Mouse (Mus musculus) bone marrow, adult 2 months (tissue): ENCODE data around the gene Snn. TPM values are rescaled to one million over a fixed set of nuclear protein-coding genes. Genes with fewer than 3 reads are reported as not detected.
A peak's percentile ranks its signal among the peaks of the same experiment; 100 is the strongest.

ENCODE experiments used
- H3K27ac ChIP-seq: fragments of 200-500 bp; 2 replicates; pipeline ENCODE4 v1.5.1; 2012; ENCODE audit warnings: low read depth, mild to moderate bottlenecking, control low read depth, inconsistent platforms, low read length; ENCODE audit not compliant: control insufficient read depth, poor library complexity, insufficient read depth
- H3K4me1 ChIP-seq: fragments of 200-500 bp; 2 replicates; pipeline ENCODE4 v1.6.1; 2011; ENCODE audit warnings: low read length; ENCODE audit not compliant: control insufficient read depth, insufficient read depth
- H3K4me3 ChIP-seq: fragments of 200-500 bp; replicated peaks from 2 replicates; pipeline ENCODE3; 2011; ENCODE audit warnings: mild to moderate bottlenecking, low read depth, low read length, control low read depth; ENCODE audit not compliant: control insufficient read depth
- CTCF ChIP-seq: fragments of 200-500 bp; IDR thresholded peaks from 2 replicates; pipeline ENCODE4 v1.5.1; 2011; ENCODE audit warnings: low read length, control low read depth; ENCODE audit not compliant: control insufficient read depth, insufficient read depth
- POLR2A ChIP-seq: fragments of 200-500 bp; IDR thresholded peaks from 2 replicates; pipeline ENCODE4 v1.6.1; 2011; ENCODE audit warnings: low read depth, mild to moderate bottlenecking, control low read depth, low read length, borderline replicate concordance; ENCODE audit not compliant: control insufficient read depth
- WGBS: fragments of 180-500 bp; shearing (Covaris S2); methylation state at CpG from one replicate; pipeline ENCODE4 v1.1.7; 2018; 5-methylcytosine and 5-hydroxymethylcytosine counted together
- polyA plus RNA-seq: library from polyadenylated mRNA; stranded (reverse); fragments of >200 nt; gene quantifications from 2 replicates; pipeline ENCODE4 v1.2.4, GENCODE M21; 2011; ENCODE audit warnings: low replicate concordance; ENCODE audit not compliant: missing spikeins, insufficient read depth, insufficient read length

Gene Snn
- polyA plus RNA-seq, 1 experiment: 21.6 TPM

DNA sequence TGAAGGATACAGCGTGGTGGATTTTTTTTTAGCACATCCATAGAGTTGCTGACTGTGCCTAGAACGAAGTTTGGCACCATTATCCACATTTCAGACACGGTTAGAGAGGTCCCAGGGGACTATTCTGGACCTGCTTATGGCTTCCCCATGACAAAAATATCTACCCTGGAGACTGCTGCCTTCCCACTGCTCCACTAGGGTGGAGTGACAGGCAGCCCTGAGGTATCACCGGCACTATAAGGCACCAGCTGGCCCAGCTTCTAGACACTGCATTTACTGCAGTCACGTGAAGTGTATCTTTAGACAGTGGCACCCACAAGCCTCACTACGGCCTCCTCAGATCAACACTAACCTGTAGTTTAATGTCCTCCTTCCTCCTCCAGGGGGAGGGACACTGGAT, 5.9 kb upstream of the Snn start:
- Histone ChIP-seq H3K4me1 (peaks cover 4% of the 10 kb centered on the region; the same call in 1 of the 2 replicates), H3K27ac (no peak overlapping the region), H3K4me3 (no peak overlapping the region)
- TF ChIP-seq POLR2A: no peak
- no peak for TF ChIP-seq CTCF
- 66% methylated on average over 6 of the region's 6 CpGs for WGBS

- TF ChIP-seq POLR2A (no peak), CTCF (no peak)
- 82% methylated on average over 5 of the region's 5 CpGs for WGBS
- H3K27ac ChIP-seq: no peak overlapping the region
Measured at GRCm38 (mm10) chr16:11055916-11056315, 4.8 kb upstream of the Snn start.

DNA sequence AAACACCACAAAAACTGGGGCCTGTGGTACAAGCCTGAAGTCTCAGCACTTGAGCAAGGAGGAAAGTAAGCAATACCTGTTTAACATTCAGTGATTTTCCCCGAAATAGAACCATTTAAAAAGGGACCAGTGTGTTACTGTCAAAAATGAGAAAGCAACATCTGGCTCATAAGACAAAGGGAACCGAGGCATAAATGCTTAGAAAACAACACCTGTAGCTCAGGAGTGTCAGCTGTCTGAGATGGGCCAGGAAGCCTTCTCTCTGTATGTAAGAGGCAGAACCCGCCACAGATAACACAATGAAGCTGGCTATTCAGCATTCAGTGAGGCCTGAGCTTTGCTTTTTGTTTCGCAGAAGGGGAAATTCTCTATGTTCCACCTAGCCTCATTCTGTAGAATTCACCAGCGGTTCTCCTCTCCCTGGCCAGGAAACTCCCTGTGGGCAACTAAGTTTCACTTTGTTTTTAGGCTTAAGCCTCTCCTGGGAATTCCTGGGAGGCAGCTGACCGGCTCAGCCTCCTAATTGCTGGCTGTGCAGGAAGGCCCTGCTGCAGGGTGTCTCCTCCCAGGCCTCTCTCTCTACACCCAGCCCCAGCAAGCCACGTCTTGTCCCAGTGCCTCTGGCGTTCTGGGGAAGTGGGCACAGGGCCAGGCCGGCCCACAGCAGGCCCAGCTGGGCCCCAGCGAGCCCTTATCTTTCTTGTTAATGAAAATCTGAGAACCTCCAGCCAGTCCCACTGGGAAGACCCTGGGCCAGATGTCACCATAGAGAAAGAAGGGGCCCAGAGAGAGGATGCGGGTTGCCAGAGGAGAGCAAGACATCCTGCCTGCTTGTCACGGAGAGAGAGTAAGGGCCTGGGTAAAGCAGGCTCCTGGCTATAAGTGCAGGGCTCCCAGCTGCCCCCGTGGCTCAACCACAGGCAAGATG, 2.3 kb downstream of the Snn start:
- Histone ChIP-seq H3K4me1 (no peaks in the 10 kb centered on the region; the same call in 1 of the 2 replicates), H3K27ac (peak overlapping the region; percentile 90), H3K4me3 (no peak overlapping the region)
- TF ChIP-seq CTCF: no peak
- no peak for TF ChIP-seq POLR2A
- 24% methylated on average over 13 of the region's 13 CpGs for WGBS

More at GRCm38 (mm10) chr16:11055916-11056315, 4.8 kb upstream of the Snn start:
- Histone ChIP-seq H3K4me3 (no peak overlapping the region), H3K4me1 (peaks cover 4% of the 10 kb centered on the region; the same call in 1 of the 2 replicates)

GRCm38 (mm10) chr16:11064341-11064740, 3.6 kb downstream of the Snn start:
- Histone ChIP-seq H3K27ac (peak overlapping the region; percentile 68), H3K4me3 (no peak overlapping the region), H3K4me1 (no peaks in the 10 kb centered on the region; the same call in 1 of the 2 replicates)
- 82% methylated on average over 4 of the region's 4 CpGs for WGBS
- TF ChIP-seq CTCF: no peak
- no peak for TF ChIP-seq POLR2A

GRCm38 (mm10) chr16:11064742-11065141, 4.0 kb downstream of the Snn start:
- WGBS: 52% methylated on average over 6 of the region's 6 CpGs
- Histone ChIP-seq H3K27ac (peak overlapping the region; percentile 68), H3K4me1 (no peaks in the 10 kb centered on the region; the same call in 1 of the 2 replicates)

GRCm38 (mm10) chr16:11065431-11065830, 4.7 kb downstream of the Snn start:
- WGBS: 72% methylated on average over 5 of the region's 5 CpGs
- Histone ChIP-seq H3K27ac (no peak overlapping the region; the same call in 1 of the 2 replicates), H3K4me1 (peaks cover 3% of the 10 kb centered on the region; the same call in 1 of the 2 replicates), H3K4me3 (peak overlapping the region; percentile 65)
- TF ChIP-seq POLR2A: no peak
- no peak for TF ChIP-seq CTCF

More at GRCm38 (mm10) chr16:11064742-11065141, 4.0 kb downstream of the Snn start:
- no peak for TF ChIP-seq POLR2A
- H3K4me3 ChIP-seq: no peak overlapping the region

DNA sequence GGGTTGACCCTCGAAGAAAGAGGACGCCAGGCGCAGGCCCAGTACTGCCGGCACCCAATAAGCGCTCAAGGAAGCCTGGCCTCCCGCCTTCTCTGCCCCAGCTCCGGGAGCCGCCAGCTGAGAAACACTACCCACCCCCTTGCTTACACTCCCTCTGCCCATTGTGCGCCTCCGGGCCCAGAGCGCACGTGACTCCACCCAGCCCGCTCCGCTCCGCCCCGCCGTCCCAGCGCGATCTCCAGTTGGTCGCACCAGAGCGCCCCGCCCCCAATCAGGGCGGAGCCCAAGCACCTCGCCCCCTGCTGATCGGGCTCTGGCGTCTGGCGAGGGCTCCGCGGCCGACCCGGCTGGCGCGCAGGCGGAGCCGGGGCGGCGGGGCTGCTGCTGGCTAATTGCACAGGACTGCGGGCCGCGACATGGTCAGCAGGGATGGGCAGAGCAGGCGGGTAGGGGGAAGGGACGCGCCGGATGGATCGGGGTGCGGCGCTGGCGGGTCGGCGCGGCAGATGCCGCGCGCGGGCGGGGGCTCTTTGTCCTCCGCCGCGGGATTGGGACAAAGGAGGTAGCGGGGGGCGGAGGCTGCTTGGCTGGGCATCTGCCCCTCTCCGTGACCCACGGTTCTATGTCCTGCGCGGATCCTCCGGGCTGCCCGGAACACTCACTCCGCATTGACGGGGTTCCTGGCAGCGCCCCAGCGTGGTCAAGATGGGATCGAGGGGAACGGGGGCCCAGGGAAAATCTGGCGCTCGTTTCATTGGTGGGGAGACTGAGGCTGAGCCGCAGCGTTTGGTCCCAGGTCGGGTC, 5.5 kb downstream of the Snn start, which contains the start of gene Litaf:
Gene Litaf (minus strand): TSS at position 129 of the 804 bp plus-strand sequence.
- TF ChIP-seq POLR2A (peak; percentile 70; the same call in 1 of the 2 replicates), CTCF (no peak; the same call in 1 of the 2 replicates)
- Histone ChIP-seq H3K4me3 (peak within 1 kb of the TSS; percentile 70), H3K27ac (peak within 1 kb of the TSS; percentile 84), H3K4me1 (peaks cover 4% of the 10 kb centered on the region)
- under 1% methylated on average over 78 of the region's 78 CpGs for WGBS

DNA sequence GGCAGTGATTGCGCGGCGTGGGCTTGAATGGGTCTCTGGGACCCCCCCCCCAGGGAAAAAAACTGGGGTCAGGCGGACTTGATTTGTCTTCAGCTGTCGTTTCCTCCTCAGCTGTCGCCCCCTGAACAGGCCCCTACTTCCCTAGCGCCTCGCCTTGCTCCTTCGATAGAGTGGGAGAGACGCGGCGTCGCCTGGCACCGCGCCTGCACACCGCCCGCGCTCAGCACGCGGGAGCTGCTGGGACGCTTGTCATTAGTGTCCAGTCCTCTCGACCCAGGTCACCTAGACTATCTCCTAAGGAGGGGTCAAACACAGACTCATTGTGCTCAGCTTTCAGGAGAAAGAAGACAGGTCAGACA, 6.1 kb downstream of the Snn start:
- Histone ChIP-seq H3K4me1 (peaks cover 6% of the 10 kb centered on the region), H3K27ac (peak overlapping the region; percentile 84), H3K4me3 (peak overlapping the region; percentile 70)
- TF ChIP-seq POLR2A (no peak), CTCF (no peak)
- 1% methylated on average over 22 of the region's 22 CpGs for WGBS
